Mouse (Mus musculus) testis, adult 2 months (tissue): Measurements from ENCODE around the gene Iqsec1.

ENCODE experiments used
- CTCF ChIP-seq: fragments of 200-500 bp; IDR thresholded peaks from 2 replicates; pipeline ENCODE4 v1.5.1; 2012; ENCODE audit warnings: low read depth, mild to moderate bottlenecking, inconsistent platforms, low read length, moderate library complexity; ENCODE audit not compliant: control insufficient read depth, insufficient read depth, insufficient replicate concordance
- POLR2A ChIP-seq: fragments of 200-500 bp; IDR thresholded peaks from 2 replicates; pipeline ENCODE4 v1.6.1; 2012; ENCODE audit warnings: low read depth, mild to moderate bottlenecking, inconsistent platforms, low read length, moderate library complexity; ENCODE audit not compliant: control insufficient read depth

DNA sequence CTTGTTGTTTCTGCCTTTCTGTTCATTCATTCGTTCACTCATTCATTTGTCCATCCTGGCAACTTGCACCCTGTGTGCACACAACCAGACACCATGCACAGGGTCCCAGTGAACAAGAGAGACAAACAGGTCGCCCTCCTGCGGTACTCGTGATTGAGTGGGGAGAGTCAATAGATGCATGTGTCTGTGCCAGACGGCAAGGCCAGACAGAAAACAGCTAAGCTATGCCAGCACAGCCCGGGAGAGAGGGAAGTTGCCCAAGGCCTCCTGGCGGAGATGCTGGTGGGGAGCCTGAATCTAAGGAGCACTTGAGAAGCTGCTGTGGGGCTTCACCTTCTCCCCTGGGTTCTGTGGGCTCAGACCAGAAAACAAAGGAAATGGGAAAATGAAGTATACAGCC is 373.1 kb downstream of the Iqsec1 start:
- no peak for TF ChIP-seq CTCF
- no peak for TF ChIP-seq POLR2A
